Mouse (Mus musculus) frontal cortex, postnatal 10 days (tissue): ENCODE measurements around the gene Unc13c.

Source experiments
- DNase-seq, 2 experiments: peaks; one replicate each; pipeline ENCODE4 v3.0.0; 2022; ENCODE audit warnings: low spot score in 2 of 2, mixed read lengths in 1 of 2

Gene Unc13c

GRCm38 (mm10) chr9:73968641-73969121 is at the start of gene Unc13c:
Gene Unc13c, minus strand, starts transcription at chr9:73968966.
- DNase-seq, result peak; percentile 13 to 61

GRCm38 (mm10) chr9:74007976-74008686 is 39.4 kb upstream of the Unc13c start:
- no peak for DNase-seq

- no peak for DNase-seq
Observed at GRCm38 (mm10) chr9:74002388-74002990, 33.7 kb upstream of the Unc13c start.

- no peak for DNase-seq
Observed at GRCm38 (mm10) chr9:73988096-73988495, 19.3 kb upstream of the Unc13c start.

GRCm38 (mm10) chr9:73987236-73987635 is 18.5 kb upstream of the Unc13c start:
- no peak for DNase-seq

GRCm38 (mm10) chr9:73982597-73983344 is 14.0 kb upstream of the Unc13c start:
- peak; percentile 24 to 75 for DNase-seq

GRCm38 (mm10) chr9:73972327-73972988 is 3.7 kb upstream of the Unc13c start:
- DNase-seq, result no peak

GRCm38 (mm10) chr9:73970717-73971116 is 2.0 kb upstream of the Unc13c start:
- peak in 1 of 2 experiments; percentile 10 for DNase-seq

GRCm38 (mm10) chr9:73965322-73965915 is 3.3 kb downstream of the Unc13c start:
- no peak for DNase-seq

GRCm38 (mm10) chr9:73962471-73962870 is 6.3 kb downstream of the Unc13c start:
- DNase-seq, result no peak

- no peak for DNase-seq
Observed at GRCm38 (mm10) chr9:73952331-73952730, 16.4 kb downstream of the Unc13c start.

- DNase-seq, result no peak
Observed at GRCm38 (mm10) chr9:73951586-73951985, 17.2 kb downstream of the Unc13c start.

- peak; percentile 5 to 14 for DNase-seq
Observed at GRCm38 (mm10) chr9:73934844-73935243, 33.9 kb downstream of the Unc13c start.

- DNase-seq, result no peak
Observed at GRCm38 (mm10) chr9:73931988-73932387, 36.8 kb downstream of the Unc13c start.

GRCm38 (mm10) chr9:73927276-73927675 is 41.5 kb downstream of the Unc13c start:
- DNase-seq, result no peak

GRCm38 (mm10) chr9:73922449-73923115 is 46.2 kb downstream of the Unc13c start:
- DNase-seq, result no peak

GRCm38 (mm10) chr9:73905959-73906358 is 62.8 kb downstream of the Unc13c start:
- no peak for DNase-seq

GRCm38 (mm10) chr9:73898516-73898915 is 70.2 kb downstream of the Unc13c start:
- no peak for DNase-seq

GRCm38 (mm10) chr9:73896210-73896609 is 72.6 kb downstream of the Unc13c start:
- no peak for DNase-seq

GRCm38 (mm10) chr9:73883587-73883986 is 85.2 kb downstream of the Unc13c start:
- no peak for DNase-seq

GRCm38 (mm10) chr9:73883143-73883542 is 85.6 kb downstream of the Unc13c start:
- peak in 1 of 2 experiments; percentile 6 for DNase-seq
